Mouse (Mus musculus) liver, embryonic 11.5 days (tissue): ENCODE measurements around the gene Adcy2. TPM values are rescaled to one million over a fixed set of nuclear protein-coding genes. Genes with fewer than 3 reads are reported as not detected.

Source experiments
- ATAC-seq: fragments of 200-750 bp; cut with Nextera tagmentation; replicated peaks from 2 replicates; pipeline ENCODE4 v1.8.0; 2017; ENCODE audit warnings: moderate number of reproducible peaks, mild to moderate bottlenecking, moderate TSS enrichment, moderate library complexity; ENCODE audit not compliant: low FRiP score
- DNase-seq: peaks from one replicate; pipeline ENCODE4 v3.0.0-alpha.2; 2017; ENCODE audit warnings: low spot score
- H3K27ac ChIP-seq: fragments of 300-500 bp; sonication (generic); 2 replicates; pipeline ENCODE4 v1.5.1; 2014; ENCODE audit warnings: mild to moderate bottlenecking, low read depth, low read length, control low read depth
- H3K27me3 ChIP-seq: fragments of 300-500 bp; sonication (generic); replicated peaks from 2 replicates; pipeline ENCODE4 v1.6.1; 2014; ENCODE audit warnings: low read length, mixed read lengths; ENCODE audit not compliant: control insufficient read depth, insufficient read depth
- H3K36me3 ChIP-seq: fragments of 300-500 bp; sonication (generic); 2 replicates; pipeline ENCODE4 v1.6.1; 2014; ENCODE audit warnings: mild to moderate bottlenecking, low read length, moderate library complexity, mixed read lengths; ENCODE audit not compliant: control insufficient read depth, insufficient read depth
- H3K4me1 ChIP-seq: fragments of 300-500 bp; sonication (generic); replicated peaks from 2 replicates; pipeline ENCODE4 v1.6.1; 2014; ENCODE audit warnings: low read length, mixed read lengths; ENCODE audit not compliant: control insufficient read depth, insufficient read depth
- H3K4me2 ChIP-seq: fragments of 300-500 bp; sonication (generic); 2 replicates; pipeline ENCODE4 v1.6.1; 2014; ENCODE audit warnings: mild to moderate bottlenecking, control low read depth, moderate library complexity
- H3K4me3 ChIP-seq: fragments of 300-500 bp; sonication (generic); 2 replicates; pipeline ENCODE4 v1.5.1; 2014; ENCODE audit warnings: low read depth, low read length, control low read depth
- H3K9ac ChIP-seq: fragments of 300-500 bp; sonication (generic); 2 replicates; pipeline ENCODE4 v1.6.1; 2014; ENCODE audit warnings: low read depth, low read length, control low read depth
- H3K9me3 ChIP-seq: fragments of 300-500 bp; sonication (generic); 2 replicates; pipeline ENCODE4 v1.6.1; 2016; ENCODE audit warnings: low read length, inconsistent platforms, mixed read lengths; ENCODE audit not compliant: control insufficient read depth
- WGBS: fragments of 180-500 bp; shearing (Covaris S2); extraction: QIAGEN DNeasy Blood & Tissue Kit; methylation state at CpG from one replicate; pipeline ENCODE4 v1.1.7; 2014; 5-methylcytosine and 5-hydroxymethylcytosine counted together
- polyA plus RNA-seq: library from polyadenylated mRNA; unstranded; fragments of >200 nt; fragmentation: Nextera tagmentation; extraction: Ambion mirVana; gene quantifications from 2 replicates; pipeline ENCODE4 v1.2.1, GENCODE M21; 2014

Gene Adcy2
- polyA plus RNA-seq, 1 experiment from 2014 or later, result 0.71 TPM

- DNase-seq, result no peak
These were observed 2.7 kb downstream of the Adcy2 start for GRCm38 (mm10) chr13:68996661-68997060.

GRCm38 (mm10) chr13:68985789-68986188 lies 13.6 kb downstream of the Adcy2 start:
- H3K27me3 ChIP-seq, result no peaks in the 10 kb centered on the region
- no peak overlapping the region for H3K9ac ChIP-seq
- no peaks in the 10 kb centered on the region for H3K36me3 ChIP-seq
- H3K4me2 ChIP-seq, result no peak overlapping the region
- DNase-seq (no peak), ATAC-seq (no peak)
- no peaks in the 10 kb centered on the region for H3K4me1 ChIP-seq
- H3K9me3 ChIP-seq, result no peaks in the 10 kb centered on the region
- H3K4me3 ChIP-seq, result no peak overlapping the region
- WGBS, result 80% methylated on average over 2 of the region's 2 CpGs
- no peak overlapping the region for H3K27ac ChIP-seq

More at GRCm38 (mm10) chr13:68996661-68997060, 2.7 kb downstream of the Adcy2 start:
- no peaks in the 10 kb centered on the region for H3K36me3 ChIP-seq
- no peak overlapping the region for H3K9ac ChIP-seq
- H3K27ac ChIP-seq, result no peak overlapping the region
- H3K4me3 ChIP-seq, result no peak overlapping the region
- H3K9me3 ChIP-seq, result no peaks in the 10 kb centered on the region
- no peak for ATAC-seq
- H3K27me3 ChIP-seq, result peaks cover 38% of the 10 kb centered on the region
- WGBS, result 74% methylated on average over 3 of the region's 3 CpGs
- H3K4me2 ChIP-seq, result no peak overlapping the region
- H3K4me1 ChIP-seq, result no peaks in the 10 kb centered on the region

GRCm38 (mm10) chr13:68984000-68984399 lies 15.3 kb downstream of the Adcy2 start:
- H3K4me3 ChIP-seq, result no peak overlapping the region
- H3K27ac ChIP-seq, result no peak overlapping the region
- no peaks in the 10 kb centered on the region for H3K27me3 ChIP-seq
- H3K9ac ChIP-seq, result no peak overlapping the region
- H3K36me3 ChIP-seq, result no peaks in the 10 kb centered on the region
- DNase-seq, result no peak
- 76% methylated on average over 15 of the region's 15 CpGs for WGBS
- H3K4me1 ChIP-seq, result no peaks in the 10 kb centered on the region
- ATAC-seq, result no peak
- no peaks in the 10 kb centered on the region for H3K9me3 ChIP-seq
- no peak overlapping the region for H3K4me2 ChIP-seq

- Histone ChIP-seq H3K36me3 (no peaks in the 10 kb centered on the region), H3K4me2 (no peak overlapping the region), H3K9ac (no peak overlapping the region), H3K4me3 (no peak overlapping the region), H3K27me3 (no peaks in the 10 kb centered on the region), H3K27ac (no peak overlapping the region), H3K9me3 (no peaks in the 10 kb centered on the region), H3K4me1 (no peaks in the 10 kb centered on the region)
- DNase-seq (no peak), ATAC-seq (no peak)
- WGBS, result 86% methylated on average over 2 of the region's 2 CpGs
These were observed 18.3 kb downstream of the Adcy2 start for GRCm38 (mm10) chr13:68981048-68981447.

GRCm38 (mm10) chr13:68973143-68973542 lies 26.2 kb downstream of the Adcy2 start:
- ATAC-seq (no peak), DNase-seq (no peak)
- no peak overlapping the region for H3K9ac ChIP-seq
- H3K4me3 ChIP-seq, result no peak overlapping the region
- H3K27ac ChIP-seq, result no peak overlapping the region
- H3K36me3 ChIP-seq, result no peaks in the 10 kb centered on the region
- no peaks in the 10 kb centered on the region for H3K27me3 ChIP-seq
- no peak overlapping the region for H3K4me2 ChIP-seq
- H3K9me3 ChIP-seq, result no peaks in the 10 kb centered on the region
- no peaks in the 10 kb centered on the region for H3K4me1 ChIP-seq
- WGBS, result 28% methylated on average over 3 of the region's 3 CpGs

- DNase-seq (no peak), ATAC-seq (no peak)
- 74% methylated on average over 5 of the region's 5 CpGs for WGBS
- Histone ChIP-seq H3K36me3 (no peaks in the 10 kb centered on the region), H3K9me3 (no peaks in the 10 kb centered on the region), H3K27ac (no peak overlapping the region), H3K27me3 (no peaks in the 10 kb centered on the region), H3K4me2 (no peak overlapping the region), H3K4me1 (no peaks in the 10 kb centered on the region), H3K9ac (no peak overlapping the region), H3K4me3 (no peak overlapping the region)
These were observed 37.8 kb downstream of the Adcy2 start for GRCm38 (mm10) chr13:68961580-68961979.

GRCm38 (mm10) chr13:68960513-68960912 lies 38.8 kb downstream of the Adcy2 start:
- no peak overlapping the region for H3K9ac ChIP-seq
- H3K27ac ChIP-seq, result no peak overlapping the region
- no peaks in the 10 kb centered on the region for H3K9me3 ChIP-seq
- no peaks in the 10 kb centered on the region for H3K27me3 ChIP-seq
- H3K4me1 ChIP-seq, result no peaks in the 10 kb centered on the region
- WGBS, result 72% methylated on average over 6 of the region's 6 CpGs
- no peaks in the 10 kb centered on the region for H3K36me3 ChIP-seq
- no peak overlapping the region for H3K4me2 ChIP-seq
- H3K4me3 ChIP-seq, result no peak overlapping the region
- DNase-seq (no peak), ATAC-seq (no peak)

GRCm38 (mm10) chr13:68959406-68959805 lies 39.9 kb downstream of the Adcy2 start:
- Histone ChIP-seq H3K36me3 (no peaks in the 10 kb centered on the region), H3K9ac (no peak overlapping the region), H3K27ac (no peak overlapping the region), H3K4me2 (no peak overlapping the region), H3K4me1 (no peaks in the 10 kb centered on the region), H3K27me3 (no peaks in the 10 kb centered on the region), H3K9me3 (no peaks in the 10 kb centered on the region), H3K4me3 (no peak overlapping the region)
- WGBS, result 80% methylated on average over 4 of the region's 4 CpGs
- DNase-seq (no peak), ATAC-seq (no peak)

- ATAC-seq (no peak), DNase-seq (no peak)
- H3K27ac ChIP-seq, result no peak overlapping the region
- no peaks in the 10 kb centered on the region for H3K4me1 ChIP-seq
- no peaks in the 10 kb centered on the region for H3K9me3 ChIP-seq
- WGBS, result 57% methylated on average over 2 of the region's 2 CpGs
- no peaks in the 10 kb centered on the region for H3K36me3 ChIP-seq
- H3K27me3 ChIP-seq, result no peaks in the 10 kb centered on the region
- H3K9ac ChIP-seq, result no peak overlapping the region
- no peak overlapping the region for H3K4me3 ChIP-seq
- H3K4me2 ChIP-seq, result no peak overlapping the region
These were observed 56.6 kb downstream of the Adcy2 start for GRCm38 (mm10) chr13:68942735-68943134.
